Mouse (Mus musculus) ES-Bruce4 (cell line): Measurements from ENCODE around the gene Krtap3-2.

Experiments used
- CTCF ChIP-seq: IDR thresholded peaks from one replicate; pipeline ENCODE4 v1.8.1; 2011; ENCODE audit warnings: low read depth, low read length
- POLR2A ChIP-seq: IDR thresholded peaks from one replicate; pipeline ENCODE4 v1.8.1; 2011; ENCODE audit warnings: low read length; ENCODE audit not compliant: insufficient read depth

DNA sequence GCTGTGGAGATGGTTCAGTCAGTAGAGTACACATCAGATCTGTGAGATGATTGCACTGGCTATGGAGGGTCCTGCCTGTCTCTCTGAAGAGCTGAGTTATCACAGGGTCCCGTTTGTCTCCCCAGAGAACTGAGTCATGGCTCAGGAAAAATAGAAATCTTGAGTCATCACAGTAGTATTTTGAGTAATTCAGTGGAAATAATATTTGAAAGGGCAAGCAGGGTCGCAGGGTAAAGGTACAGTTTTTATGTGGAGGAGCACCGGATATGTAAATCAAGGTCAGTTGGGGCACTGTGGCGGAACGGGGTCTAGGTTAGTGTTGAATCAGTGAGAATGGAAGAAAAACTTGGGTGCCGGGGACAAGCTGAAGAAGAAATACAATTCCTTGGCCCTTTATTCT, 5.9 kb upstream of the Krtap3-2 start:
- TF ChIP-seq CTCF, result no peak
- no peak for TF ChIP-seq POLR2A
